Mouse (Mus musculus) midbrain, embryonic 11.5 days (tissue): ENCODE results near the gene Odf3b. TPM values are rescaled to one million over a fixed set of nuclear protein-coding genes. Genes with fewer than 3 reads are reported as not detected.

Source experiments
- ATAC-seq: fragments of 200-750 bp; cut with Nextera tagmentation; 2 replicates; pipeline ENCODE4 v1.8.0; 2017; ENCODE audit warnings: moderate TSS enrichment, moderate library complexity; ENCODE audit not compliant: low FRiP score
- DNase-seq: peaks from one replicate; pipeline ENCODE4 v3.0.0; 2015; ENCODE audit warnings: low spot score; ENCODE audit errors: missing footprints
- H3K27ac ChIP-seq: fragments of 300-500 bp; sonication (generic); 2 replicates; pipeline ENCODE4 v1.5.1; 2014; ENCODE audit warnings: low read depth, low read length
- H3K27me3 ChIP-seq: fragments of 300-500 bp; sonication (generic); 2 replicates; pipeline ENCODE4 v1.6.1; 2014; ENCODE audit warnings: mild to moderate bottlenecking, low read length, moderate library complexity, mixed read lengths; ENCODE audit not compliant: control insufficient read depth, insufficient read depth
- H3K36me3 ChIP-seq: fragments of 300-500 bp; sonication (generic); 2 replicates; pipeline ENCODE4 v1.6.1; 2014; ENCODE audit warnings: mild to moderate bottlenecking, low read length, moderate library complexity, mixed read lengths; ENCODE audit not compliant: control insufficient read depth, insufficient read depth
- H3K4me1 ChIP-seq: fragments of 300-500 bp; sonication (generic); 2 replicates; pipeline ENCODE4 v1.6.1; 2014; ENCODE audit warnings: low read length; ENCODE audit not compliant: control insufficient read depth, insufficient read depth
- H3K4me2 ChIP-seq: fragments of 300-500 bp; sonication (generic); 2 replicates; pipeline ENCODE4 v1.6.1; 2014; ENCODE audit warnings: mild to moderate bottlenecking, moderate library complexity
- H3K4me3 ChIP-seq: fragments of 300-500 bp; sonication (generic); 2 replicates; pipeline ENCODE4 v1.5.1; 2014; ENCODE audit warnings: low read depth, low read length
- H3K9ac ChIP-seq: fragments of 300-500 bp; sonication (generic); 2 replicates; pipeline ENCODE4 v1.6.1; 2014; ENCODE audit warnings: low read length
- H3K9me3 ChIP-seq: fragments of 300-500 bp; sonication (generic); 2 replicates; pipeline ENCODE4 v1.6.1; 2016; ENCODE audit warnings: low read length; ENCODE audit not compliant: control insufficient read depth
- WGBS: fragments of 180-500 bp; shearing (Covaris S2); extraction: QIAGEN DNeasy Blood & Tissue Kit; methylation state at CpG from one replicate; pipeline ENCODE4 v1.1.7; 2014; 5-methylcytosine and 5-hydroxymethylcytosine counted together
- polyA plus RNA-seq: library from polyadenylated mRNA; unstranded; fragments of >200 nt; fragmentation: Nextera tagmentation; extraction: Ambion mirVana; gene quantifications from 2 replicates; pipeline ENCODE4 v1.2.1, GENCODE M21; 2014

The Odf3b gene
- polyA plus RNA-seq, 1 experiment from 2014 or later, result 0.64 TPM

DNA sequence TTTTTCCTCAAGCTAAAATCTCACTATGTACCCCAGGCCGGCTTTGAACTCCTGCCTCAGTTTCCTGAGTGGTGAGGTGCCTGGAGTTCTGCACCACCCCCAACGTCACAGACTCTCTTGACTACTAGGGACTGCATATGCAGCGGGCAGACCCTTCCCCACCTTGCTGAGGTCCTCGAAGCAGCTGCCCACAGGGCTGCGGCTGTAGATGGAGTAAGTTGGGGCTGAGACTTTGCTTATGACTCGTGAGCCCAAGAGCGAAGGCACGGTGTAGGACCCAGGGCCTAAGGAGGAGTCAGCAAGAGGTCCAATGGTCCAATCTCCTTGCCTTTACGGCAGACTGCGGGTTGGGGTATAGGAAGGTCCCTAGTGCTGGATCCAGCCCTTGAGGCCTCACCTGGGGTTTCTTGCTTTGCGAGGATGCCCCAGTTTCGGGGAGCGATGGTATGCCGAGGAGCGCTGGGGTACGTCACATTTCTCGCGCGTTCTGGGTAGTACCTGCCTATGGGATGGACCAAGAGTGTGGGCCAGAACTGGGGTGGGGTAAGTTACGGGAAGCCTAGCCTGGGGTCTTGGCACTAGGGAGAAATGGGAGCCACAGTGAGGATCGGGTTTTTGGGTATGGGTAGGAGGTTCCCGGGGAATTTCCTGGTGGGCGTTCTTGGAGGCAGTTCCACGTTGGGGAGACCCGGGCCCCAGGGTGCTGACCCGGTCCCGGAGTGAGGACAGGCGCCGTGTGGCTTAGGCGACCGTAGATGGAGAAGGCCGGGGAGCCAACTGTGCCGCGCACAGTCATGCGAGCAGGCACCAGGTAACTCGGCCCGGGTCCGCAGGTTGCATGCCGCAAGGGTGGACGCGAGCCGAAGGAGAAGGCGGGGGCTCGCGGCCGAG lies 899 bp downstream of the Odf3b start:
- Histone ChIP-seq H3K27ac (no peak overlapping the region), H3K4me2 (peak overlapping the region; percentile 70), H3K9ac (peak overlapping the region; percentile 47), H3K4me3 (peak overlapping the region; percentile 33), H3K36me3 (no peaks in the 10 kb centered on the region), H3K27me3 (peaks cover 44% of the 10 kb centered on the region), H3K4me1 (peaks cover 15% of the 10 kb centered on the region), H3K9me3 (no peaks in the 10 kb centered on the region)
- DNase-seq, result peak; percentile 91
- WGBS, result 10% methylated on average over 46 of the region's 46 CpGs
- ATAC-seq, result no peak

DNA sequence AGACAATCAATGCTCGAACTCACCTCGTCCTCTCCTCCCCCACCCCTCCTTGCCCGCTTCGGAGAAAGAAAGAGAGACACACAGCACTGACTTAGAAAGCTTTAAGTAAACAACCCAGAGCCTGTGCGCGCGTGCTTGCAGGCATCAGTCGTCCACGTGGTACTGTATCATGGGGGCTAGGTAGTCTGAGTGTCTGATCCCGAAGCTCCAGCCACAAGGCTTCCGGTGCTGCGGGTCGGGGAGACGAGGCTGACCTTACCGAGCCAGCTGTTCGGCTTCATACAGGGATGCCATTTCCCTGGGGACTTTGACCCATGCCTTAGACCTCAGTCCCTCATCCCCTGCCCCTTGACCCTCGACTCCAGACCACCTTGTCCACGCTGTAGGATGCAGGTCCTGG lies 1.7 kb downstream of the Odf3b start:
- no peak overlapping the region for H3K4me2 ChIP-seq
- no peak overlapping the region for H3K9ac ChIP-seq
- WGBS, result 6% methylated on average over 18 of the region's 18 CpGs
- H3K9me3 ChIP-seq, result no peaks in the 10 kb centered on the region
- H3K36me3 ChIP-seq, result no peaks in the 10 kb centered on the region
- peaks cover 44% of the 10 kb centered on the region for H3K27me3 ChIP-seq
- peaks cover 21% of the 10 kb centered on the region for H3K4me1 ChIP-seq
- H3K4me3 ChIP-seq, result no peak overlapping the region
- H3K27ac ChIP-seq, result no peak overlapping the region
- ATAC-seq (no peak), DNase-seq (no peak)

DNA sequence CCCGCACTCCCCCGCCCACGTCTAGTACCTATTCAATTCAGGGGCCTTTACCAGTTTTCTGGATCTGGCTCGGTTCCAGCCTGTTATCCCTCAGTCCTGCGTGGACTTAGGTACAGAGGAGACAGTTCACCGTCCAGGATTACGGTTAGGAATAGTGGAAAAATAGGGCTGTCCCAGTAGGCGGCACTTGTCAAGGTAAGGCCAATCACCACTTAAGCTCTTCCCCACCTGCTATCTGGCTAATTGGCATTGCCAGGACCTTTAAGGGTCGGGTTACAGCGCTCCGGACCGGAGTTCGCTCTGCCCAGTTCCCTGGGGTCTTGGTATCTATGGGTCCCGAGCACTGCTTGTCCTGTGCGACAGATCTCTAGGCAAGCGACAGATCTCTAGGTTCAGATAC lies 2.1 kb downstream of the Odf3b start, which contains the start of gene Tymp:
Gene Tymp (minus strand): TSS at position 83 of the 400 bp plus-strand sequence.
- peaks cover 2% of the 10 kb centered on the region; the same call in 1 of the 2 replicates for H3K36me3 ChIP-seq
- ATAC-seq (no peak), DNase-seq (peak; percentile 86)
- no peaks in the 10 kb centered on the region for H3K9me3 ChIP-seq
- H3K4me1 ChIP-seq, result peaks cover 21% of the 10 kb centered on the region
- 19% methylated on average over 16 of the region's 16 CpGs for WGBS
- H3K27ac ChIP-seq, result no peak within 1 kb of the TSS
- no peak within 1 kb of the TSS for H3K9ac ChIP-seq
- no peak within 1 kb of the TSS for H3K4me2 ChIP-seq
- peaks cover 44% of the 10 kb centered on the region for H3K27me3 ChIP-seq
- no peak within 1 kb of the TSS for H3K4me3 ChIP-seq

- DNase-seq (peak; percentile 79), ATAC-seq (no peak)
- no peak overlapping the region for H3K4me2 ChIP-seq
- H3K4me1 ChIP-seq, result peaks cover 21% of the 10 kb centered on the region
- H3K9me3 ChIP-seq, result no peaks in the 10 kb centered on the region
- H3K27ac ChIP-seq, result no peak overlapping the region
- peaks cover 44% of the 10 kb centered on the region for H3K27me3 ChIP-seq
- H3K4me3 ChIP-seq, result no peak overlapping the region
- H3K36me3 ChIP-seq, result peaks cover 10% of the 10 kb centered on the region
- 81% methylated on average over 7 of the region's 7 CpGs for WGBS
- H3K9ac ChIP-seq, result no peak overlapping the region
Observed at GRCm38 (mm10) chr15:89376040-89376439, 3.0 kb downstream of the Odf3b start.

GRCm38 (mm10) chr15:89374801-89375534 lies 4.1 kb downstream of the Odf3b start:
- peak; percentile 72 for DNase-seq
- no peak overlapping the region for H3K27ac ChIP-seq
- no peak overlapping the region for H3K4me3 ChIP-seq
- WGBS, result 93% methylated on average over 17 of the region's 17 CpGs
- no peak for ATAC-seq
- H3K27me3 ChIP-seq, result peaks cover 39% of the 10 kb centered on the region
- no peaks in the 10 kb centered on the region for H3K9me3 ChIP-seq
- H3K4me1 ChIP-seq, result peaks cover 21% of the 10 kb centered on the region
- H3K36me3 ChIP-seq, result peaks cover 20% of the 10 kb centered on the region
- no peak overlapping the region for H3K9ac ChIP-seq
- no peak overlapping the region for H3K4me2 ChIP-seq

DNA sequence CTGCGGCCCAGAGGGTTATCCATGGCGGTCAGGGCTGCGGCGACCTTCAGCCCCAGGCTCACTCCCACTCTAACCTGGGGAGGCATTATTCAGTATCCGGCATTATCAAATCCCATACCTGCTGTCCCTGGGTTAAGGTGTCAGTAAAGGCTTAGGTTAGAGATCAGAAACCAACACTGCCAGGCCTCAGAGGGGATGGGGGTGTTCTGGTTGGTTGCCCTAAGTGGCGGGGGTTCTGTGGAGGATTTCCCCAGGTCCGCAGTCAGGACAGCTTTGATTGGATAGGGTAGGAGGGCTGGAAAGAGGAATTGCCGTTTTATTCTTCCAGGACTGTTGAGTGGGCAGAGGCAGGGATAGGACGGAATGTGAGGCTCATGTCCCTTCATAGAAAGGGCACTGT lies 4.7 kb downstream of the Odf3b start:
- H3K4me1 ChIP-seq, result peaks cover 20% of the 10 kb centered on the region

GRCm38 (mm10) chr15:89373762-89374248 lies 5.3 kb downstream of the Odf3b start, which contains the start of gene Sco2:
Sco2 (minus strand) TSS chr15:89373846.
- WGBS, result under 1% methylated on average over 42 of the region's 42 CpGs
- H3K4me1 ChIP-seq, result peaks cover 15% of the 10 kb centered on the region
- peak; percentile 87 for ATAC-seq

More for the DNA sequence above, 4.7 kb downstream of the Odf3b start:
- Histone ChIP-seq H3K4me3 (peak overlapping the region; percentile 63), H3K9me3 (no peaks in the 10 kb centered on the region), H3K4me2 (peak overlapping the region; percentile 81), H3K27ac (peak overlapping the region; percentile 89; the same call in 1 of the 2 replicates), H3K27me3 (peaks cover 34% of the 10 kb centered on the region), H3K9ac (peak overlapping the region; percentile 86), H3K36me3 (peaks cover 24% of the 10 kb centered on the region)
- DNase-seq (peak; percentile 84), ATAC-seq (no peak)
- WGBS, result 53% methylated on average over 9 of the region's 9 CpGs

GRCm38 (mm10) chr15:89373027-89373761 lies 5.9 kb downstream of the Odf3b start:
- DNase-seq (peak; percentile 97), ATAC-seq (peak; percentile 83)
- no peaks in the 10 kb centered on the region for H3K9me3 ChIP-seq
- H3K4me3 ChIP-seq, result peak overlapping the region; percentile 63
- peak overlapping the region; percentile 89 for H3K27ac ChIP-seq
- H3K27me3 ChIP-seq, result peaks cover 23% of the 10 kb centered on the region
- peaks cover 32% of the 10 kb centered on the region for H3K36me3 ChIP-seq
- H3K4me1 ChIP-seq, result peaks cover 13% of the 10 kb centered on the region
- WGBS, result 3% methylated on average over 35 of the region's 35 CpGs
- peak overlapping the region; percentile 81 for H3K4me2 ChIP-seq
- peak overlapping the region; percentile 86 for H3K9ac ChIP-seq

More at GRCm38 (mm10) chr15:89373762-89374248, 5.3 kb downstream of the Odf3b start, which contains the start of gene Sco2:
- Histone ChIP-seq H3K36me3 (peaks cover 28% of the 10 kb centered on the region), H3K4me3 (peak within 1 kb of the TSS; percentile 63), H3K9me3 (no peaks in the 10 kb centered on the region), H3K27ac (peak within 1 kb of the TSS; percentile 89), H3K9ac (peak within 1 kb of the TSS; percentile 86), H3K4me2 (peak within 1 kb of the TSS; percentile 81), H3K27me3 (peaks cover 29% of the 10 kb centered on the region)
- DNase-seq, result peak; percentile 100
